Mouse (Mus musculus) heart, embryonic 11.5 days (tissue): ENCODE data around the gene Tnfaip1. TPM values are rescaled to one million over a fixed set of nuclear protein-coding genes. Genes with fewer than 3 reads are reported as not detected.
A peak's percentile ranks its signal among the peaks of the same experiment; 100 is the strongest.

Source experiments
- ATAC-seq: fragments of 200-750 bp; cut with Nextera tagmentation; replicated peaks from 2 replicates; pipeline ENCODE4 v1.8.0; 2017; ENCODE audit warnings: moderate library complexity; ENCODE audit not compliant: insufficient number of reproducible peaks, low FRiP score, low TSS enrichment
- H3K27ac ChIP-seq: fragments of 300-500 bp; sonication (generic); 2 replicates; pipeline ENCODE4 v1.5.1; 2014; ENCODE audit warnings: mild to moderate bottlenecking, low read depth, low read length
- H3K27me3 ChIP-seq: fragments of 300-500 bp; sonication (generic); 2 replicates; pipeline ENCODE4 v1.6.1; 2014; ENCODE audit warnings: mild to moderate bottlenecking, low read length, mixed read lengths; ENCODE audit not compliant: control insufficient read depth, insufficient read depth
- H3K36me3 ChIP-seq: fragments of 300-500 bp; sonication (generic); 2 replicates; pipeline ENCODE4 v1.6.1; 2014; ENCODE audit warnings: mild to moderate bottlenecking, low read length, moderate library complexity, mixed read lengths; ENCODE audit not compliant: control insufficient read depth, insufficient read depth
- H3K4me1 ChIP-seq: fragments of 300-500 bp; sonication (generic); 2 replicates; pipeline ENCODE4 v1.6.1; 2014; ENCODE audit warnings: low read length; ENCODE audit not compliant: control insufficient read depth, insufficient read depth
- H3K4me2 ChIP-seq: fragments of 300-500 bp; sonication (generic); 2 replicates; pipeline ENCODE4 v1.6.1; 2014; ENCODE audit warnings: mild to moderate bottlenecking, moderate library complexity
- H3K4me3 ChIP-seq: fragments of 300-500 bp; sonication (generic); 2 replicates; pipeline ENCODE4 v1.5.1; 2014; ENCODE audit warnings: low read depth, low read length
- H3K9ac ChIP-seq: fragments of 300-500 bp; sonication (generic); 2 replicates; pipeline ENCODE4 v1.6.1; 2014; ENCODE audit warnings: mild to moderate bottlenecking, low read depth, low read length, moderate library complexity
- H3K9me3 ChIP-seq: fragments of 300-500 bp; sonication (generic); replicated peaks from 2 replicates; pipeline ENCODE4 v1.6.1; 2016; ENCODE audit warnings: low read length; ENCODE audit not compliant: control insufficient read depth
- WGBS: fragments of 180-500 bp; shearing (Covaris S2); extraction: QIAGEN DNeasy Blood & Tissue Kit; methylation state at CpG from one replicate; pipeline ENCODE4 v1.1.7; 2014; ENCODE audit not compliant: insufficient replicate concordance; 5-methylcytosine and 5-hydroxymethylcytosine counted together
- polyA plus RNA-seq: library from polyadenylated mRNA; unstranded; fragments of >200 nt; fragmentation: Nextera tagmentation; extraction: Ambion mirVana; gene quantifications from 2 replicates; pipeline ENCODE4 v1.2.1, GENCODE M21; 2014

The Tnfaip1 gene
- polyA plus RNA-seq, 1 experiment from 2014 or later = 81.1 TPM

DNA sequence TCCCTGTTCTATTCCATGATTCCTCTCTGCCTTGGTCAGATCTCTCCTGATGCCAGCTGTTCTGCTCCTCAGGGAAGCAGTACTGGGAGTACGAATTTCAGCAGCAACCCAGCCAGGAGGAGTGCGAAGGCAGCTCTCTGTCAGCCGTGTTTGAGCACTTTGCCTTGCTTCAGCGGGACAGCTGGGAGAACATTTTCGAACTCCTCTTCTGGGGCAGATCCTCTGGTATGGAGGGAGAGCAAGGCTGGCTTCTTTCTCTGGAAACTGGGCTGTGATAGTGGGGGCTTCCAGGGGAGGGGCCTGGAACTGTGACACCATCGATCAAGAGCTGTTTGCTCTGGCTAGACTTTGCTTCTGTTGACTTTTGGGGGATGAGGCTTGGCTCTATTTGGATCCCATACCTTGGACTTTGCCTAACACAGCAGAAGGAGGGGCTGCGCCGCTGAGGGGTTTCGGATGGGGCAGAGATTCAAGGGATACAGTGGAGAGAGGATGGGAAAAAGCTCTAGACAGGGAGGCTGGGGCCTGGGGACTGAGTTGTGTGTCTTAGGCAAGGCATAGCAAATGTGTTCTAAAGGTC lies 35.4 kb downstream of the Tnfaip1 start:
- Histone ChIP-seq H3K4me2 (no peak overlapping the region), H3K27me3 (peaks cover 56% of the 10 kb centered on the region), H3K4me1 (peaks cover 9% of the 10 kb centered on the region; the same call in 1 of the 2 replicates), H3K4me3 (no peak overlapping the region), H3K36me3 (no peaks in the 10 kb centered on the region), H3K9me3 (no peaks in the 10 kb centered on the region), H3K9ac (no peak overlapping the region), H3K27ac (no peak overlapping the region)
- no peak for ATAC-seq
- 69% methylated on average over 9 of the region's 9 CpGs for WGBS

DNA sequence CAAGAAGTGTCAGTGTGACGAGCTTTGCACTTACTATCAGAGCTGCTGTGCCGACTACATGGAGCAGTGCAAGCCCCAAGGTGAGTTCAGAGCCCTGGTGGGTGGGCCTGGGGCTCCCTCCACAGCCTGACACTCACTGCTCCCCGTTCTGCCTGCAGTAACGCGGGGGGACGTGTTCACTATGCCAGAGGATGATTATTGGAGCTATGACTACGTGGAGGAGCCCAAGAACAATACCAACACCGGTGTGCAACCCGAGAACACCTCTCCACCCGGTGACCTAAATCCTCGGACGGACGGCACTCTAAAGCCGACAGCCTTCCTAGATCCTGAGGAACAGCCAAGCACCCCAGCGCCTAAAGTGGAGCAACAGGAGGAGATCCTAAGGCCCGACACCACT lies 36.6 kb downstream of the Tnfaip1 start:
- H3K4me2 ChIP-seq = no peak overlapping the region
- H3K9ac ChIP-seq = no peak overlapping the region
- no peak overlapping the region for H3K4me3 ChIP-seq
- ATAC-seq = no peak
- H3K27me3 ChIP-seq = peaks cover 64% of the 10 kb centered on the region
- H3K9me3 ChIP-seq = no peaks in the 10 kb centered on the region
- peaks cover 9% of the 10 kb centered on the region; the same call in 1 of the 2 replicates for H3K4me1 ChIP-seq
- WGBS = 43% methylated on average over 16 of the region's 16 CpGs
- H3K36me3 ChIP-seq = no peaks in the 10 kb centered on the region
- no peak overlapping the region for H3K27ac ChIP-seq

DNA sequence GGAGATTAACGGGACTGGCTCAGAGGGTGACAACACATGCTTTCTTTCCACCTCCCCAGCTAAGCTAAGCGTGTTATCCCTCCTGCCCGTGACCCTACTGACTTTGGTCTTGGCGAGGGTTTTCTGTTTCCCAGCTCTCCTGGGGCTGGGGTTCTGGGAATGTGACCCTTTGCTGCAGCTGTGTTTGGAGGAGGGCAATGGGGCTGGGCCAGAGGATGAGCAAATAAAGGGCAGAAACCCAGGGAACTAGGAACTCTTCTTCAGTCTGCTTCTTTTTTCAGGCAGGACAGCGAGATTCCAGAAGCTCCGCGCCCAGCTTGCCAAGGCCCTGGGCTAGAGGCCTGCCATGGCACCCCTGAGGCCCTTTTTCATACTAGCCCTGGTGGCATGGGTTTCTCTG lies 37.1 kb downstream of the Tnfaip1 start, which contains the start of gene Vtn:
TSS of gene Vtn (plus strand) at position 88 of the 400 bp plus-strand sequence.
- Histone ChIP-seq H3K4me2 (peak within 1 kb of the TSS; percentile 93), H3K27me3 (peaks cover 70% of the 10 kb centered on the region), H3K36me3 (no peaks in the 10 kb centered on the region), H3K9me3 (no peaks in the 10 kb centered on the region), H3K27ac (no peak within 1 kb of the TSS), H3K4me1 (peaks cover 9% of the 10 kb centered on the region; the same call in 1 of the 2 replicates), H3K4me3 (peak within 1 kb of the TSS; percentile 48), H3K9ac (no peak within 1 kb of the TSS)
- no peak for ATAC-seq
- WGBS = 55% methylated on average over 7 of the region's 7 CpGs

DNA sequence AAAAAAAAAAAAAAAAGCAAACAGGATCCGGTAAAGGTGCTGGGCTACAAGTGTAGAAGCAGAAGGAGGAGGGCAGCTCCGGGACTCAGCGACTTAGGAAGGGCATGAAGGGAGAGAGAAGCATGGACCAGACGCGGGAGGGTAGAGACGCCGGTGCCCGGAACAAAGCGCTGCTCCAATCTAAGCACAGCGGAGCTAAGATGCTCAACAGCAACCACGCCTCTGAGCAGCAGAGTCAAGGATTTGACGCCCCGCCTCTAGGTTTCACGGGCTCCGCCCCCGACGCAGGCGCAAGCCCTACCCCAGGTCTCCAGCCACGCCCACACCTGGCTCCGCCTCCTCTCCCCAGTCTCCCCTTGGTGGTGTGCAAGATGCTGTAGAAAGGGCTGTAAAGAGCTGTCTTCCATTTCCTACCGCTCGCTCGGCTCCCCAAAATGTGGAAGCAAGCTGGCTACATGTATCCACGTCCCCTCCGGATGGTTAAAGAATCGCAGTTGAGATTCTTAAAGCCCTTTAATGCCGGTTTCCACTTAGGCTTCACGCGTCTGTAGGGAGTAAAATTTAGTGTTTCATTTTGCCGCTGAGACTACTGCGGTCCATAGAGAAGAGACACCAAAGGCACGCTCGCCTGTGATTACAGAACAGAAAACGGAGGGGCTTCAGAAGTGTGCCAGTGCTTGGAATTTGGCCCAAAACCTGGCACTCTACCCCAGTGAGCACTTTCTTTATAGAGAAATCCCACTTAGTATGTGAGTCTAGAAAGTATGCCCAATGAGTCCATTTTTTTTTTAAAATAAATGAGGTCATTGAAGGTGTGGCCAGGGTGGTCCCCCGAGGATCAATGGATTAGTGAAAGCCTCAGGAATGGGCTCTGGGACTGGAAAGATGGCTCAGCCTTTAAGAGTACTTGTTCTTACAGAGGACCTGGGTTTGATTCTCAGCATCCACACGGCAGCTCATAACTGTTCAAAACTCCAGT lies 38.3 kb downstream of the Tnfaip1 start, which contains the start of gene Sarm1:
TSS of gene Sarm1 (minus strand) at position 211 of the 979 bp plus-strand sequence.
- H3K27ac ChIP-seq = no peak within 1 kb of the TSS
- WGBS = 4% methylated on average over 36 of the region's 36 CpGs
- peak; percentile 80 for ATAC-seq
- no peaks in the 10 kb centered on the region for H3K36me3 ChIP-seq
- H3K27me3 ChIP-seq = peaks cover 71% of the 10 kb centered on the region
- peak within 1 kb of the TSS; percentile 93 for H3K4me2 ChIP-seq
- no peaks in the 10 kb centered on the region for H3K9me3 ChIP-seq
- peak within 1 kb of the TSS; percentile 12; the same call in 1 of the 2 replicates for H3K9ac ChIP-seq
- peaks cover 9% of the 10 kb centered on the region; the same call in 1 of the 2 replicates for H3K4me1 ChIP-seq
- peak within 1 kb of the TSS; percentile 48 for H3K4me3 ChIP-seq

DNA sequence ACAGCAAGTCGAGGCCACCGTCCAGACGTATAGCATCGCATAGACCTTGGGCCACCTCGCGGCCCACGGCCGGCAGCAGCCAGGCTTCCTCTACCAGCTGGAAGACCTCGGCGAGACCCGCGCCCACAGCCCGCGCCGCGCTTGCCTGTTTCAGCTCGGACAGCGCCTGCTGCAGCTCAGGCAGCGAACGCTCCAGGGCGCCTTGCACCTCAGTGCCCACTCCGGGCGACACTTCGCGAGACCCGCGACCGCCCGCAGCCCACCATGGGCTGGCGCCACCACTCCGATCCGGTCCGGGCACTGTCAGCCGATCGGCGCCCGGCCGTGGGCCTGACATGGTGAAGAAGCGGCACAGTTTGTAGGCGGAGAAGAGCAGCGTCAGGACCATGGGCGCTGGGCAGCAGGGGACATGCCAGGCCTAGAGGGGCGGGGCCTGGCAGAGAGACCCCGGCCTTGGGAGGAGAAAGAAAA lies 39.0 kb downstream of the Tnfaip1 start:
- peaks cover 9% of the 10 kb centered on the region; the same call in 1 of the 2 replicates for H3K4me1 ChIP-seq

DNA sequence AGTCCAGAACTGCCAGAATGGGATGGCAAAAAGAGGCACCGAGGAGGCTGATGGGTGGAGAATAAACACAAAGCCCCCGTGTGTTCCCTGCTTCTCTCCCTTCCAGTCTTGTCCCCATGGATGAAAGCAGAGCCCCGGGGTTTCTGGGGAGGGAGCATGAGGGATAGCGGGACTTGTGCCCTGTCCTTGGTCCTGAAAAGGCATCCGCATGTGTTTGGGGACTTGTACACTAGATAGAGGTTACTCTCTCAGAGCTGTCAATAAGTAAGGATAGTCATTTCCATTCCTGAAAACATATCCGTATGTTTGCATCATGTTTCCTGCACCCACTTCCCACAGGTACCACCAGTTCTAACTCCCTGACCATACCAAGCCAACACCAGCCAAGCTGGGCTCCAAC lies 40.2 kb downstream of the Tnfaip1 start:
- Histone ChIP-seq H3K27me3 (peaks cover 78% of the 10 kb centered on the region), H3K9me3 (no peaks in the 10 kb centered on the region), H3K4me1 (peaks cover 10% of the 10 kb centered on the region), H3K4me3 (no peak overlapping the region), H3K36me3 (no peaks in the 10 kb centered on the region), H3K27ac (no peak overlapping the region), H3K9ac (no peak overlapping the region), H3K4me2 (no peak overlapping the region)
- ATAC-seq = no peak
- 2% methylated on average over 6 of the region's 6 CpGs for WGBS

More for the DNA sequence above, 39.0 kb downstream of the Tnfaip1 start:
- Histone ChIP-seq H3K9ac (peak overlapping the region; percentile 12; the same call in 1 of the 2 replicates), H3K4me2 (peak overlapping the region; percentile 93), H3K27ac (no peak overlapping the region), H3K27me3 (peaks cover 73% of the 10 kb centered on the region), H3K9me3 (no peaks in the 10 kb centered on the region), H3K4me3 (peak overlapping the region; percentile 48), H3K36me3 (no peaks in the 10 kb centered on the region)
- under 1% methylated on average over 44 of the region's 44 CpGs for WGBS
- peak; percentile 40 for ATAC-seq

DNA sequence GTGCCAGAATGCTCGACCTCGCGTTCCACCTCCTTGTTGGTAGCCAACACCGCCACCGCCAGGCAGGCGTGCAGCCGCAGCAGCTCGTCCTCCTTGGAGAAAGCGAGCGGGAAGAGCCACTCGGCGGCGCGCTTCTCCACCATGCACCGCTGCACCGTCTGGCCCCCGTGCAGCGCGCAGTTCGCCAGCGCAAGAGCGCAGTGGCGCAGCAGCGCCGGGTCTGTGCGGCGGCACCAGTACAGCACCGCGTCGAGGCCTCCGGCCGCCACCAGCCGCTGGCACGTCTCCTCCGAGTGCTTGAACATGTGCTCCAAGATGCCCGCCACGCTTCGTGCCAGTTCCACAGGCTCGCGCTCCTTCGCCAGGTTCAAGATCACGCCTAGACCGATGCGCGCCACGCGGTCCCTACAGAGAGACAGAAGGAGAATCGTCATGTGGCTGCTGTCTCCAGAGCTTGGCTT lies 45.3 kb downstream of the Tnfaip1 start:
- H3K9me3 ChIP-seq = no peaks in the 10 kb centered on the region
- H3K4me1 ChIP-seq = peaks cover 6% of the 10 kb centered on the region
- H3K27ac ChIP-seq = no peak overlapping the region
- H3K4me2 ChIP-seq = peak overlapping the region; percentile 54
- no peak overlapping the region for H3K9ac ChIP-seq
- 11% methylated on average over 48 of the region's 48 CpGs for WGBS
- ATAC-seq = no peak
- H3K4me3 ChIP-seq = peak overlapping the region; percentile 28
- H3K27me3 ChIP-seq = peaks cover 81% of the 10 kb centered on the region
- H3K36me3 ChIP-seq = no peaks in the 10 kb centered on the region

DNA sequence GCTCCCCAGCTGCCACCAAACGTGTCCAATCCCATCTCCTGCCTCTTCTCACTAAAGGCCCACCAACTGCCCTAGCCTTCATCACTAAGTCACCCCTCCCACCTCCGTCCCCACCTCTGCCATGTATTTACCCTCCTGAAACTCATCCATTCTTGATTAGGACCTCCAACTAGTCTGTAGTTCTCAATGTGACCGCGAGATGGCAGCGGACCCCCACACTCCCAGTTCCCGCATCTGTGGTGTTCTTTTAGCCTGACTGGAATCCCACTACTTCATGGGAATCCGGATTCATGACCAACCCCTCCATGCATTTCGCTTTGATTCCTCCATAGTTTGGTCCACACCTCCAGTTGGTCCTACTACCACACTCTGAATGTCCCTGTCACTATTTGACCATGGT lies 48.0 kb downstream of the Tnfaip1 start:
- ATAC-seq = no peak
- no peak overlapping the region for H3K4me3 ChIP-seq
- H3K4me1 ChIP-seq = peaks cover 6% of the 10 kb centered on the region
- H3K27me3 ChIP-seq = peaks cover 80% of the 10 kb centered on the region
- WGBS = 3% methylated on average over 8 of the region's 8 CpGs
- no peak overlapping the region for H3K9ac ChIP-seq
- no peak overlapping the region for H3K4me2 ChIP-seq
- no peaks in the 10 kb centered on the region for H3K36me3 ChIP-seq
- no peak overlapping the region for H3K27ac ChIP-seq
- no peaks in the 10 kb centered on the region for H3K9me3 ChIP-seq
